Mouse (Mus musculus) Patski (cell line): Measurements from ENCODE around the gene Trim24. TPM values are rescaled to one million over a fixed set of nuclear protein-coding genes. Genes with fewer than 3 reads are reported as not detected.
"Not testable (repeated sequence)": the region's sequence is repeated elsewhere in the genome, so short reads cannot be mapped to it uniquely, and the experiment has no call there.

Experiments
- ATAC-seq: fragments of 100-300 bp; one replicate; pipeline ENCODE4 v1.8.0; 2021
- CTCF ChIA-PET: fragments of 350-600 bp; sonication (Branson Sonifier 250); formaldehyde crosslinking; loops from one replicate; lab custom pipeline; 2022; ENCODE audit warnings: inconsistent platforms; lab: Charles Lee
- POLR2A ChIA-PET: fragments of 350-600 bp; sonication (Branson Sonifier 250); formaldehyde crosslinking; loops from one replicate; lab custom pipeline; 2022; ENCODE audit warnings: antibody characterized with exemption, inconsistent platforms; lab: Charles Lee
- DNase-seq: peaks from one replicate; pipeline ENCODE4 v3.0.0-alpha.2; 2011; ENCODE audit warnings: low read depth, low spot score
- H3K27me3 ChIP-seq: fragments of 371-371 bp; one replicate; pipeline ENCODE4 v1.5.1; 2021
- CTCF ChIP-seq: fragments of 100-300 bp; IDR thresholded peaks from one replicate; pipeline ENCODE4 v1.5.1; 2021
- in situ Hi-C: fragments of 300-500 bp; cut with MboI; formaldehyde crosslinking; loops from 3 replicates; pipeline ENCODE4 v1.11.1; 2018; ENCODE audit warnings: low pct_unique_long_range_greater_than_20kb, mixed read lengths
- polyA plus RNA-seq: library from polyadenylated mRNA; unstranded; gene quantifications from one replicate; pipeline ENCODE4 v1.2.3, GENCODE M21; 2021

Trim24 gene
- polyA plus RNA-seq, 1 experiment from 2014 or later = 20.0 TPM

GRCm38 (mm10) chr6:37842779-37843605, 27.6 kb upstream of the Trim24 start:
- no peak for ATAC-seq
- in situ Hi-C loops = no loop called here
- TF ChIP-seq CTCF = no peak
- DNase-seq = no peak
- no peaks in the 10 kb centered on the region for H3K27me3 ChIP-seq
- CTCF ChIA-PET = interaction anchor here (1.0 kb wide), 1 partner anchor 15 kb away, joined by 4 read pairs; no protein-coding TSS in a partner anchor
- POLR2A ChIA-PET = no interaction called here

GRCm38 (mm10) chr6:37843647-37844273, 26.9 kb upstream of the Trim24 start:
- no peak for TF ChIP-seq CTCF
- ChIA-PET POLR2A (no interaction called here), CTCF (no interaction called here)
- in situ Hi-C loops = no loop called here
- no peak for ATAC-seq
- H3K27me3 ChIP-seq = no peaks in the 10 kb centered on the region
- no peak for DNase-seq

- POLR2A ChIA-PET = interaction anchor here (0.7 kb wide), 1 partner anchor 24 kb away, joined by 6 read pairs; no protein-coding TSS in a partner anchor
- DNase-seq, in situ Hi-C loops, CTCF ChIA-PET, ATAC-seq, H3K27me3 ChIP-seq: not testable (repeated sequence)
These were observed 25.7 kb upstream of the Trim24 start for GRCm38 (mm10) chr6:37844947-37845346.

GRCm38 (mm10) chr6:37847531-37847930, 23.1 kb upstream of the Trim24 start:
- H3K27me3 ChIP-seq, DNase-seq, in situ Hi-C loops, POLR2A ChIA-PET, CTCF ChIA-PET, ATAC-seq: not testable (repeated sequence)

GRCm38 (mm10) chr6:37851352-37851751, 19.3 kb upstream of the Trim24 start:
- ChIA-PET CTCF (no interaction called here), POLR2A (no interaction called here)
- ATAC-seq (no peak), DNase-seq (no peak)
- no peak for TF ChIP-seq CTCF
- in situ Hi-C loops = no loop called here
- no peaks in the 10 kb centered on the region for H3K27me3 ChIP-seq

- DNase-seq (no peak), ATAC-seq (no peak)
- in situ Hi-C loops = no loop called here
- CTCF ChIA-PET = no interaction called here
- POLR2A ChIA-PET = no interaction called here
- TF ChIP-seq CTCF = no peak
- H3K27me3 ChIP-seq = no peaks in the 10 kb centered on the region
These were observed 17.3 kb upstream of the Trim24 start for GRCm38 (mm10) chr6:37853289-37853688.

GRCm38 (mm10) chr6:37855384-37855783, 15.2 kb upstream of the Trim24 start:
- no peaks in the 10 kb centered on the region for H3K27me3 ChIP-seq
- ATAC-seq (no peak), DNase-seq (no peak)
- no peak for TF ChIP-seq CTCF
- in situ Hi-C loops = no loop called here
- POLR2A ChIA-PET = no interaction called here
- CTCF ChIA-PET = interaction anchor here (1.0 kb wide), 1 partner anchor 158 kb away, joined by 3 read pairs; no protein-coding TSS in a partner anchor

GRCm38 (mm10) chr6:37856300-37856699, 14.3 kb upstream of the Trim24 start:
- ATAC-seq, H3K27me3 ChIP-seq, DNase-seq, POLR2A ChIA-PET, in situ Hi-C loops: not testable (repeated sequence)
- CTCF ChIA-PET = interaction anchor here (1.0 to 1.1 kb wide), 2 partner anchors 92 to 159 kb away, joined by 3 read pairs; no protein-coding TSS in a partner anchor

GRCm38 (mm10) chr6:37857196-37857874, 13.3 kb upstream of the Trim24 start:
- in situ Hi-C loops = no loop called here
- no peak for TF ChIP-seq CTCF
- DNase-seq (no peak), ATAC-seq (no peak)
- ChIA-PET POLR2A (no interaction called here), CTCF (interaction anchor here (1.1 kb wide), 1 partner anchor 93 kb away, joined by 3 read pairs; no protein-coding TSS in a partner anchor)
- no peaks in the 10 kb centered on the region for H3K27me3 ChIP-seq

GRCm38 (mm10) chr6:37858126-37858525, 12.5 kb upstream of the Trim24 start:
- ATAC-seq (no peak), DNase-seq (no peak)
- no peaks in the 10 kb centered on the region for H3K27me3 ChIP-seq
- in situ Hi-C loops = no loop called here
- no peak for TF ChIP-seq CTCF
- ChIA-PET CTCF (interaction anchor here (1.4 kb wide), 1 partner anchor 15 kb away, joined by 4 read pairs; no protein-coding TSS in a partner anchor), POLR2A (no interaction called here)

GRCm38 (mm10) chr6:37862893-37863292, 7.7 kb upstream of the Trim24 start:
- ChIA-PET POLR2A (no interaction called here), CTCF (no interaction called here)
- ATAC-seq (no peak), DNase-seq (no peak)
- no peak for TF ChIP-seq CTCF
- no peaks in the 10 kb centered on the region for H3K27me3 ChIP-seq
- in situ Hi-C loops = no loop called here
